Mouse (Mus musculus) C2C12 (cell line): ENCODE data around the gene Chd1. TPM values are rescaled to one million over a fixed set of nuclear protein-coding genes. Genes with fewer than 3 reads are reported as not detected.
A peak's percentile ranks its signal among the peaks of the same experiment; 100 is the strongest.

Experiments used
- H3K27me3 ChIP-seq: one replicate; pipeline ENCODE4 v1.6.1; 2011; ENCODE audit not compliant: control insufficient read depth, insufficient read depth, insufficient read length
- H3K36me3 ChIP-seq: one replicate; pipeline ENCODE4 v1.6.1; 2011; ENCODE audit not compliant: control insufficient read depth, insufficient read depth
- H3K4me3 ChIP-seq: one replicate; pipeline ENCODE4 v1.5.1; 2011; ENCODE audit warnings: mild to moderate bottlenecking, control low read depth; ENCODE audit not compliant: poor library complexity, insufficient read depth, severe bottlenecking
- H3K79me2 ChIP-seq: one replicate; pipeline ENCODE4 v1.6.1; 2011; ENCODE audit not compliant: control insufficient read depth, insufficient read depth
- H3K79me3 ChIP-seq: one replicate; pipeline ENCODE4 v1.6.1; 2011; ENCODE audit warnings: low read depth, control low read depth
- H3ac ChIP-seq: one replicate; pipeline ENCODE3; 2011; ENCODE audit warnings: low read depth; ENCODE audit not compliant: control insufficient read depth, insufficient read length
- CEBPB ChIP-seq: IDR thresholded peaks from one replicate; pipeline ENCODE4 v1.6.1; 2011; ENCODE audit warnings: low read depth, mild to moderate bottlenecking, control low read depth, moderate library complexity
- CTCF ChIP-seq: IDR thresholded peaks from one replicate; pipeline ENCODE4 v1.5.1; 2011; ENCODE audit not compliant: control insufficient read depth, insufficient read depth, insufficient read length
- FOSL1 ChIP-seq: IDR thresholded peaks from one replicate; pipeline ENCODE4 v1.8.0; 2011; ENCODE audit warnings: mild to moderate bottlenecking, low read length; ENCODE audit not compliant: poor library complexity, insufficient read depth, severe bottlenecking
- MAX ChIP-seq: IDR thresholded peaks from one replicate; pipeline ENCODE4 v1.6.1; 2011; ENCODE audit warnings: mild to moderate bottlenecking, control low read depth
- MYOD1 ChIP-seq: IDR thresholded peaks from one replicate; pipeline ENCODE4 v1.6.1; 2011; ENCODE audit warnings: low read depth; ENCODE audit not compliant: control insufficient read depth, insufficient read length
- MYOG ChIP-seq: IDR thresholded peaks from one replicate; pipeline ENCODE4 v1.6.1; 2011; ENCODE audit not compliant: control insufficient read depth, insufficient read length; ENCODE audit errors: extremely low read depth
- USF1 ChIP-seq: IDR thresholded peaks from one replicate; pipeline ENCODE4 v1.6.1; 2011; ENCODE audit warnings: low read depth, mild to moderate bottlenecking, control low read depth, moderate library complexity
- polyA plus RNA-seq: library from polyadenylated mRNA; unstranded; fragments of >200 nt; fragmentation: generic; extraction: Trizol; gene quantifications from one replicate; pipeline ENCODE4 v1.2.1, GENCODE M21; 2012; ENCODE audit warnings: missing spikeins

Chd1 gene
- polyA plus RNA-seq, 1 experiment, result 6.9 TPM

DNA sequence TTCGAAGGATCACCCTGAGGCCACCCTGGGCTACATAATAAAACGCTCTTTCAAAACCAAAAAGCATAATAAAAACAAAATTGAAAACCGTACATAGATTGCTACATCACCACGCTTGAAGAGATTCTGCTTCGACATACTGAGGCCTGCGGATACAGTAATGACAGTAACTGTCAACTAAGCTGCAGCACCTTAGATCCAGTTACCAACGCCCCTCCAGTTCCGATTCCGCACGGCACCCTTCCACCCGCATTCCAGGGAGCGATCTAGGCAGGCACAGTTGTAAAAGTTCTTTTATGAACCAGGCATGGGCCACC, 651 bp upstream of the Chd1 start:
- TF ChIP-seq USF1 (no peak), CTCF (no peak), CEBPB (no peak)
- Histone ChIP-seq H3K4me3 (peak overlapping the region; percentile 71), H3K79me3 (peaks cover 36% of the 10 kb centered on the region), H3K36me3 (peaks cover 22% of the 10 kb centered on the region), H3K79me2 (peaks cover 42% of the 10 kb centered on the region), H3ac (peak overlapping the region; percentile 59), H3K27me3 (no peaks in the 10 kb centered on the region)

DNA sequence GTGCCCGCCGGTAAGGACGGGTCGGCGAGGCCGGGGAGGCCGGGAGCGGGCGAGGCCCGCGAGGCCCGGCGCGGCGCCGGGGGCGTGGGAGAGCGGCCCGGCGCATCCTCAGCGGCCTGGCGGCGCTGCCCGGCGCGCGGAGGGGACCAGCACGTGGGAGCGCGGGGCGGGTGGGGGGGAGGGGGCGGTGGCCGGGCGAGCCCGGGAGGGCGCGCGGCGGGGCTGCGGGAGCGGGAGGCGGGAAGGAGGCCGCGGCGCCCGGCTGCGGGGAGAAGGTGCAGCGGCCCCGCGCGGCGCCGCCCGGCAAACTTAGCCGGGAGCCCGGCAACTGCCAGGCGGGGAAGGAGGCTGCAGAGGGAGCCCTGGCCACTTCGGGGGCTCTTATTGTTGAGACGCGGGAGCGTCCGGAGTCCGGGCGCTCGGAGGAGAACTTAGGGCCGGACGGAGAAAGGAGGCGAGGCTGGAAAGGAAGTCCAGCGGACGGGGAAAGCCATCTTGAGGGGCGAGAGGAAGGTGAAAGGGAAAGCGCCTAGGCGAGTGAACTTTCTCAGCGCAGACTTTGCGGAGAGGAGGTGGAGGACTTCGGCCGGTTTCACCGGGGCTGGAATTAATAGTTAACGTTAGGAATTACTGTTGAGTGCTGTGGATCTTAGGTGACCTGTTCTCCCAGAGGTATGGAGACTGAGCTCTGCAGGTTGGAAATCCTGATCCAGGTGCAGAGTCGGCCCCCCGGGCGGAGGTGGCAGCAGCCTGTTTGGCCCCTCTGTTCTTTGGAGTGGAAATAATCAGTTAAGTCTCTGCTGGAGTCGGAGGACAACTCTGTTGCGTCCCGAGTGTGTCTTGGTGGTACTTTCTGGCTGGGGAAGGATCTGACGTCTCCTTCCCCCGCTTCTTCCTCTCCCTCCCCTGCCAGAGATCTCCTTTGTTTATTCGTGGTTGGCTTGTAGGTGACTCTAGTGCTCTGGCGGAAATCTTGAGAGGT, 827 bp downstream of the Chd1 start:
- H3K27me3 ChIP-seq, result no peaks in the 10 kb centered on the region
- H3K36me3 ChIP-seq, result peaks cover 36% of the 10 kb centered on the region
- H3K4me3 ChIP-seq, result peak overlapping the region; percentile 71
- H3K79me3 ChIP-seq, result peaks cover 50% of the 10 kb centered on the region
- peak overlapping the region; percentile 89 for H3ac ChIP-seq
- TF ChIP-seq MYOD1 (no peak), CTCF (no peak), CEBPB (no peak), USF1 (no peak), MYOG (no peak), MAX (no peak), FOSL1 (no peak)
- peaks cover 57% of the 10 kb centered on the region for H3K79me2 ChIP-seq

DNA sequence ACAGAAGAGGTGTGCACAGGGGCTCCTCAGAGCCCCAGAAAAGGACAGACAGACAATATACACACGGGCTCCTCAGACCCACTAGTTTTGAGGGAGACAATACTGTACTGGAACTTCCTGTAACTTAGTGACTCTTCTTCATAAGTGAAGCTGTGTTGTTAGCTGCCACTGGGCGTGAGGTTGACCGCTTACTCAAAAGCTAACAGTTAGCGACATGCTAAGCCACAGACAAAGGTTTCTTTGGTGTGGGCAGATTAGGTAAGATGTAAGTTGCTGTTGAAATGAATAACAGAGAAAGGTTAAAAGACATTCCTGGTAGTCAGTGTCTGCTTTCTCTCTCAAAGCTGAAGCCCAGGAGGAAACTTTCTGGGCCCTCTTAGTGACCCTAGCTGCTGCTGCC, 9.7 kb downstream of the Chd1 start:
- Histone ChIP-seq H3K79me2 (peaks cover 100% of the 10 kb centered on the region), H3K4me3 (no peak overlapping the region), H3K27me3 (no peaks in the 10 kb centered on the region), H3K36me3 (peaks cover 70% of the 10 kb centered on the region), H3ac (no peak overlapping the region), H3K79me3 (peaks cover 96% of the 10 kb centered on the region)
- TF ChIP-seq MAX (no peak), CEBPB (no peak)

DNA sequence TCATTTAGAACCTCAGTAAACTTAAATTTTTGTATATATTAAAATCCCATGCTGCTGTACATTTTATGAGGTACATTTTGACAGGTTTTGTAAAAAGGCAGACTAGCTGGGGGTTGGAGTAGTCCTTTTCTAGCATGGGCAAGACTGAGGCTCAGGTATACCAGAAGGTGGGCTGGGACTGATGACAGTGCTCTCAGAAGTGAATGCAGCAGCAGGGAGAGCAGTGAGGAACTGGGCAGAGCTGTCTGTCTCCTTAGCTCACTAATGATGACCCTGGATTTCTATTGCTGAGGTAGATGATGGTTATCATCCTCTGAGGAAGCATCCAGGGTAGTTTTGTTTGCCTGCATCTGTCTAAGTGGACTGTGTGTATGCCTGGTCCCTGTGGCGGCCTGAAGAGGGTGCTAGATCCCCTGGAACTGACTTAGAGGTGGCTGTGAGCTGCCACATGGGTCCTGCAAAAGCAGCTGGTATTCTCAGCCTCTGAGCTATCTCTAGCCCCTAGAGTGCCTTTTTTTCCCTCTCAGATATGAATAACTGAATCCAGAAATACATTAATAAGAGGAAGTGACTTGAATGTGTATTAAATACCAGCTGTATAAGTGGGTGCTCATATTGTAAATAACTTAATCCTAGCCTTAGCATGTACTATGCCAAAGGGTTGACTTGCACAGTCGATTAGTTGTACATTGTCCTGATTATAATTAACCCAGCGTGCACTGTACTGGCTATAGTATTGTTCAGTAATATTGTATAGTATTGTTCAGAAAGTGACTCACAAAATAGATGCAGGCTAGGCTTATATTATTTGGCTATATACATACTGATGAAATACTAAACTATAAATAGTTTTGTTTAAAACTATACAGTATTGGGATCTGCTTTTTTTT, 10.5 kb downstream of the Chd1 start:
- Histone ChIP-seq H3ac (no peak overlapping the region), H3K79me3 (peaks cover 95% of the 10 kb centered on the region), H3K79me2 (peaks cover 100% of the 10 kb centered on the region), H3K4me3 (no peak overlapping the region), H3K36me3 (peaks cover 63% of the 10 kb centered on the region), H3K27me3 (no peaks in the 10 kb centered on the region)
- TF ChIP-seq MYOD1 (no peak), CTCF (peak; percentile 5)

DNA sequence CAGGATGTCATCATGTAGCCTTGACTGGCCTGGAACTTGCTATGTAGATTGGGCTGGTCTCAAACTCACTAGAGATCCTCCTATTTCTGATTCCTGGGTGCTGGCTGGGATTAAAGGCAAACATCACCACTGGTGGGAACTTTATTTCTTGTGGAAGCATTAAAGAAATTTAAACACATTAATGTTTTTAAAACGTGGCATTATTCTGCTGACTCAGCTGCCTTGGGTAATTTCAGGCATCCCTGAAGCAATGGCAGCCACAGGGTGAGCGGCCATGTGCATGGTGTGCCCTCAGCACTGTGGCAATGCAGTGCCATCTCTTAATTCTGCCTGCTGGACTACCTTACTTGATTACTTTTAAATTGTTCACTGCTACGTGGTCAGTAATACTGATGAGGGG, 11.2 kb downstream of the Chd1 start:
- no peak overlapping the region for H3K4me3 ChIP-seq
- peaks cover 56% of the 10 kb centered on the region for H3K36me3 ChIP-seq
- peaks cover 100% of the 10 kb centered on the region for H3K79me2 ChIP-seq
- H3K27me3 ChIP-seq, result no peaks in the 10 kb centered on the region
- TF ChIP-seq MYOG (no peak), CTCF (no peak), USF1 (no peak), CEBPB (no peak), MYOD1 (no peak), MAX (no peak), FOSL1 (no peak)
- H3ac ChIP-seq, result no peak overlapping the region
- peaks cover 95% of the 10 kb centered on the region for H3K79me3 ChIP-seq

DNA sequence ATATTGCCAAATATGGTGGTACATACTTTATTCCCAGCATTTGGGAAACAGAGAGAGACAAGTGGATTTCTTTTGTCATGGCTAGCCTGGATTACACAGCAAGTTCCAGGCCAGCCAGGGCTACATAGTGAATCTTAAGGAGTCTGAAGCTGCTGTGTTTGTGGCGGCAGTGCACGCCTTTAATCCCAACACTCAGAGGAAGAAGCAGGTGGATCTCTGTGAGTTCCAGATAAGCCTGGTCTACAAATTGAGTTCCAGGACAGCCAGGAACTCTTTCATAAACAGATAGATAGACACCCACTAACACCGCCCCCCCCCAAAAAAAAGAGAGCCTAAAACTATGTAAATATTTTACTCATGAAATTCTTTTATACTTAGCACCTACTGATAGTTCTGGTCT, 16.1 kb downstream of the Chd1 start:
- H3K79me2 ChIP-seq, result peaks cover 92% of the 10 kb centered on the region
- no peak overlapping the region for H3ac ChIP-seq
- no peak overlapping the region for H3K4me3 ChIP-seq
- H3K36me3 ChIP-seq, result peaks cover 39% of the 10 kb centered on the region
- TF ChIP-seq CTCF (no peak), MAX (no peak), FOSL1 (no peak), MYOD1 (no peak)
- no peaks in the 10 kb centered on the region for H3K27me3 ChIP-seq
- peaks cover 74% of the 10 kb centered on the region for H3K79me3 ChIP-seq
